Mouse (Mus musculus): ENCODE measurements around the gene Mid1.

- TF ChIP-seq USF1 (IDR thresholded peaks at IDR 0.05; ENCODE audit: low read depth) (no peak), CTCF (IDR thresholded peaks at IDR 0.05; ENCODE audit: control insufficient read depth, insufficient read depth, insufficient read length) (no peak), MYOG (IDR thresholded peaks at IDR 0.05; ENCODE audit: control insufficient read depth, extremely low read depth, insufficient read length) (no peak), MAX (IDR thresholded peaks at IDR 0.05) (no peak), FOSL1 (IDR thresholded peaks at IDR 0.05; ENCODE audit: insufficient read depth, low read length, poor library complexity, severe bottlenecking) (no peak)
Measured at GRCm38 (mm10) chrX:169899227-169899950, 214.4 kb downstream of the Mid1 start.

Measured in C2C12 (cell line).